Mouse (Mus musculus) layer of hippocampus, adult 18-20 months (tissue): ENCODE results near the gene Acbd6. TPM values are rescaled to one million over a fixed set of nuclear protein-coding genes. Genes with fewer than 3 reads are reported as not detected.

ENCODE experiments used
- DNase-seq, 2 experiments: peaks; one replicate each; pipeline ENCODE4 v3.0.0; 2022; ENCODE audit warnings: low spot score in 2 of 2
- long read RNA-seq: library from polyadenylated mRNA; stranded (forward); transcript quantifications from one replicate; pipeline ENCODE4 v2.0.0, GENCODE M21; 2021
- total RNA-seq, 2 experiments: library from RNA; stranded (reverse); gene quantifications; 2 replicates each; pipeline ENCODE4 v1.2.3; 2021

Gene Acbd6
- total RNA-seq: 100 to 1,000 TPM; 102 to 107 TPM
- long read RNA-seq, full-length matches to known transcripts: 33 of 40 reads
- long read RNA-seq, partial matches to known transcripts: 0 of 40 reads
- long read RNA-seq, other reads (novel, unspliced or antisense): 7 of 40 reads

GRCm38 (mm10) chr1:155558012-155558842 is at the start of gene Acbd6:
Acbd6 (plus strand) TSS chr1:155558120.
- peak; percentile 85 to 88 for DNase-seq

GRCm38 (mm10) chr1:155510263-155510662 is 47.7 kb upstream of the Acbd6 start:
- no peak for DNase-seq

DNA sequence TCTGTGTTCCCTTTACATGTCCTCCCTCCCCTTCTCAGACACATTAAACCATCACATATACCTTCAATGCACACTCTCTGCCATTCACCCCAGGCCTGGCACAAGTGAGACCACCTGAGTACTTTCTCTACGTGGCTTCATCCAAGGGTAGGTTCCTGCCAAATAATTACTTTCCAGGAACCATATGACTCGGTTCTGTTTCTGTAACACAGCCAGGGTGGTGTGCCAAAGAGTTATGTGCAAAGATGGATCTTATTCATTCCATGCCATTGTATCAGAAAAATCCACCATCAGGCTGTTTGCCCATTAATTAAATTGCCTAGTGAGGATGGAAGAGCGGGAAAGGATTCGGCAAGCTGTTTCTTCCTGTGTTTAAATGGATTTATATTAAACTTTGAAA is 42.1 kb upstream of the Acbd6 start:
- DNase-seq: peak in 1 of 2 experiments; percentile 26

- peak; percentile 28 to 74 for DNase-seq
These were observed 41.3 kb upstream of the Acbd6 start for GRCm38 (mm10) chr1:155516594-155516993.

DNA sequence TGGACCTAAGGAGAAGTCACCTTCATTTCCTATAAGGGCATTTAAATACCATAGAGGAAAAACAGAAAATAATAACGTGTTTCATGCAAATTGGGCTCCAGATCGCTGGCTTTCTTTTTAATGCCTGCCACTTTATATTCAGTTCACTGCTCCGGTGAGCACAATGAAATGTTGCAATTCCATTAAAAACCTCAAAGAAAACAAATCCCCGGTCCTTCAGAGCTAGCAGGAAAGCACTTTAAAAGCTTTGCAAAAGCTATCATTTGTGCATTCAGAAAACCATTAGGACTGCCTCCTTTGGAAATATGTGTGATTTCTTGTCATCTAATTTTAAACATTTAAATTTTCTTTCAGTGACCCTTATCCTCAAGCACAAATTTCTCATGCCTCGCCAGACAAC is 40.9 kb upstream of the Acbd6 start:
- no peak for DNase-seq

GRCm38 (mm10) chr1:155520285-155520684 is 37.6 kb upstream of the Acbd6 start:
- no peak for DNase-seq

DNA sequence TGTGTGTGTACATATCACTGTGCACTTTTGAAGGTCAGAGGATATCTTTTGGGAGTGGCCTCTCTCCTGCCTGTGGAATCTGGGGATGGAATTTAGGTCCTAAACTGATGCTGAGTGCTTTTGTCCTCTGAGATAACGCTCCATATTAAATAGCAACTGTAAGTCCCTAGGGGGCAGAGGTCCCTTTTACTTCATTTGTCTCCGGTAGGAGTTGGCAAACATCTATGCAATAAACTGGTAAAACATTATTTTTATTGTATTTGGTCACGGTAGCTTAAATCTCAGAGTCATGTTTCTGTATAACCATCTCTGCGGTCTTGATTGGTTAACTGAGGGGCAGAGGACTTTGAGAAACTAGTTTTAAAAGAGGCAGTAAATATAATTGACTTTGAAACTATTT is 35.4 kb upstream of the Acbd6 start:
- no peak for DNase-seq

DNA sequence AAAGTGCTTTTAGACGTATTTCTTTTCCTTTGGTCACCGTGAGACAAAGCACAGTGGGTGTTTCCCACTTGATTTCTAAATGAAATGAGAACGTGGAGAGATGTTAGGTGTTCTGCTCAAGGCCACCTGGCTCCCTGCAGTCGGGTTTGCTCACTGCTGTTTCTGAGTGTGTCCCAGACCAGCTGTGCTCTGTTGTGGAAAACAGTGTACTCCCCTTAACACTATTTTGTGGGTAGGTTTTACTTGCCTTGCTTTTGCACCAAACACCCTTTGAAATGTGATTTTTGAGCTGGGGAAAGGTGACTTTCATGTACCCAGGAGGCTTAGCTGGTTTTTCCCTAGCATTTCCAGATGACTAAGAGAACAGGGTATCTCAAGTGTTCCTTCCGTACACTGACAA is 31.7 kb upstream of the Acbd6 start:
- DNase-seq: no peak

- DNase-seq: no peak
These were observed 30.7 kb upstream of the Acbd6 start for GRCm38 (mm10) chr1:155527027-155527786.

DNA sequence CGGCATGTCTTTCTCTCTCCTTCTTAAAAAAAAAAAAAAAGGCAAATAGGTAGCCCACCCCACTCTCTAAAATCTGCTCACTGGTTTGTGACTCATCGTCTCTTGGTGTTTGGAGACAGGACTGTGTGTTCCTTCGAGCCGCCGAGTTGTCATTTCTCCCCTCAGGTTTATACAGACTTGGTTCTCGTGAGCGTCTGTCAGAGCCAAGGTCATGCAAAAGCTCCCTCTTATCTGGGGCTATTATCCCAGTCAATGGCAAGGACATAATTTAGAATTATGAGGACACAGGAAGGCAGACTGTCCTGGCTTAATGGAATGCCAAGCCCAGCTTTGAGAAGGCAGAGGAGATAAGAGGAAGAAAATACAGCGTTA is 30.1 kb upstream of the Acbd6 start:
- no peak for DNase-seq

DNA sequence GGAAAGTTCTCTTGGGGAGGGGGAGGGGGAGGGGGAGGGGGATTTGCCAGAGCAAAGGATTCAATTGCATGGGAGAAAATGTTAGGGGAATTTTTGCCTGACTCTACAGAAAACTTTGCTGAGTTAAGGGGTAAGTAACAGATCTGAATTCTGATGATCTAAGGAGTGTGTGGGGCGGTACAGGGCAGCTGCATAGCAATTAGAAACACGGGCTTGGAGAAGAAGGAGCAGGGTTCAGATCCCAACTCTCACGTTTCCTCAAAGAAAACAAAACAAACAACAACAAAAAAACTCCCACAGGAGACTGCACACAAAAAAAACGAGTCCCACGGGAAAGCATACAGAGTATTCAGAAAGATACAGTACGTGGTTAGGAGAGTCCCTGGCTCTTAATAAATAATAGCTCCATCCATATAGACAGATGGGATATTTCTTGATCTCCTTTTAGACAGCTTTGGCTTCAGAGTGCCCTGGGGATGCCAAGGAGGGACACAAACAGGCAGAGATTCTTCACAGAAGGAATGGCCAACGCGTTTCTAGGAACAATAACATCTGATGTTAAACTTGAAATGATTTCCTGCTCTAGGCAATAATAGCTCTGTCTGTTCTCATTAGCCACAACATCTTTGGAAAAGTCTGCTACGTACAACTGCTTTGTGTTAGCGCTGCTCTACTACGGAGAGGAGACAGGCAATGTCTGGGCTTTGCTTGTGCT is 29.4 kb upstream of the Acbd6 start:
- no peak for DNase-seq

DNA sequence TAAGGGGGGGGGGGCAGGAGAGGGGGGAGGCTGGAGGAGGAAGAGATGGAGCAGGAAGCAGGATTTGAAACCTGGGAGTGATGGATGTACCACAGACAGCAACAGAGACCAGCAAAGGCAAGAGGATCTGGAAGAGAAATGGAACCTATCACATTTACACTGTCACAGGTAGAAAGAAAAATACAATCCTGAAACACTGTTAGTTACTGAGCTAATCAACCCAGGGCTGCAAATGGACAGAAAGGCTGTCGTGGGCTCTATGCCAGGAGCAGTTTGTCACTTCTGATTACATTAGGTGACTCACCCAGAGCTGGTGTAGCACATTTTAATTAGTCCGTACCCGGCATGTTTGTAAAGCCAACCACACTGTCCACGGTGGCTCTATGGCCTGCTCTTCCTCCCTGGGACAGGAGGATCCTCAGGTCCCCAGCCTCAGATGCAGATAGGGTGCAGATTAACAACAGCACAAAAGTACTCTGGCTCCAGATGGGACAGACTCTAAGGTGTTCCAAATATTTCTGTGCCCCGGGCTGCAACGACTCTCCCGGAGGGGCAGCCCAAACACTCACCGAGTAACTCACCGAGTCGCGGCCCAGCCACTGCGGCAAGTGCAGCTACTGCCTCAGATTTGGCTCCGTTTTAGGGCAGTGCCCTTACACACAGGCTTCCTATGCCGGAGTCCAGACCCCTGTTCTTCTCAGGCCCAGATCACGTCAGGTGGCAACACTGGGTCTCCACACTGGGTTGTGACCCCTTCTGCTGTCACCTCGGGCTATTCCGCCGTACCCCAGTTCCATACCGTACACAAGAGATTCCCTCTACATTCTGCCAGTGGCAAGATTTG is 28.6 kb upstream of the Acbd6 start:
- DNase-seq: no peak

GRCm38 (mm10) chr1:155530561-155531457 is 27.1 kb upstream of the Acbd6 start:
- no peak for DNase-seq

DNA sequence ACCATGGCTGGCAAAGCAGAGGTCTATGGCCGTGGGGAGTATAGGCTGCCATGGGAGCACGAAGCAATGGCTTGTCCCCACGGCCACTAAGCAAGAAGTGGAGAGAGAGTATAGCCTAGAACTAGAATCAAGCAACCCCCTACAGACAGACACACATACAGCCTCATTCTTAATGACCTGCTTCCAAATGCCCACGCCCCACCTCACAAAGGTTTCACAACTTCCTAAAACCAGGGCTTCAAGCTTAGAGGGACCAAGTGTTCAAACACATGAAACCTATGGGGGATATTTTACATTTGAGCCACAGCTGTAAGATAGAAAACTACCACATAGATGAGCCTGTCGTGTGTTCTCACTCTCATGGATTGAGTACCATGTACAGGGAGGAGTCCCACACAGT is 25.5 kb upstream of the Acbd6 start:
- no peak for DNase-seq

GRCm38 (mm10) chr1:155532833-155533688 is 24.9 kb upstream of the Acbd6 start:
- no peak for DNase-seq

DNA sequence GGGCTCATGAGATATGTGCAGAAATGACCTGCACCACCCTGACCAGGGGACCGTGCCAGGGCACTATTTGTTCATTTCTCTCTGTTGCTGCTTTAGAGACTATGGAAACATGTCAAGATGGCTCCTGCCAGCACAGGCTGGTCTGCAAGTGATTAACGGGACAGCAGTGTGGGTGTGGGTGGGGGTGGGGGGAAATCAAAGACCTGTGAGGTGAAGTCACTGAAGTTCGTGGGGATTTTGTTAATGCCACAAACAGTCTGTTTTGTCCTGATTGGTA is 24.3 kb upstream of the Acbd6 start:
- DNase-seq: no peak

- peak in 1 of 2 experiments; percentile 78 for DNase-seq
These were observed 20.8 kb upstream of the Acbd6 start for GRCm38 (mm10) chr1:155537005-155537642.

GRCm38 (mm10) chr1:155538006-155538405 is 19.9 kb upstream of the Acbd6 start:
- no peak for DNase-seq

DNA sequence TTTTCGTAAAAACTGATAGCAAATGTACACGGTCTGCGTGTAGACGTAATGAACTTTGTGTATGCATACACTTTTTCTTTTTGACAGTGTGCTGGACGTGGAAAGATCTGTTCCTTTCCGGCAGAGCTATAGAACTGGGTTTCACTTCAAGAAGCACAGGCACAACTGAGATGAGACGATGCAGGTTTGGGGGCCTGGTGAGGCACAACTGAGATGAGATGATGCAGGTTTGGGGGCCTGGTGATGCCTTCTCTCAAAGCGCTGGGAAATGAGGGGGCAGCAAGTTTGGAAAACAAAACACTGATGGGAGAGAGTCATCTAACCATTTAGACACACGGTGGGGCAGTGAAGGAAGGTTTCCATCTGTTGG is 293 bp upstream of the Acbd6 start:
- DNase-seq: no peak
